Mouse (Mus musculus) CH12.LX (cell line): ENCODE results near the gene Mybphl. TPM values are rescaled to one million over a fixed set of nuclear protein-coding genes. Genes with fewer than 3 reads are reported as not detected.

Experiments used
- DNase-seq: peaks from one replicate; pipeline ENCODE4 v3.0.0-alpha.2; 2013; ENCODE audit errors: extremely low read depth
- H3K27ac ChIP-seq: 2 replicates; pipeline ENCODE4 v1.5.1; 2012; ENCODE audit warnings: low read depth, mild to moderate bottlenecking, control low read depth, moderate library complexity; ENCODE audit not compliant: insufficient read depth
- H3K27me3 ChIP-seq: replicated peaks from 2 replicates; pipeline ENCODE3; 2012; ENCODE audit warnings: inconsistent platforms
- H3K36me3 ChIP-seq, 2 experiments: replicated peaks in 1 of 2; 2 replicates each; pipeline versions ENCODE3 to v1.6.1; 2012; ENCODE audit warnings: inconsistent platforms in 1 of 2, low read length in 1 of 2, mild to moderate bottlenecking in 1 of 2, mixed read lengths in 1 of 2, moderate library complexity in 1 of 2; ENCODE audit not compliant: control insufficient read depth in 1 of 2, insufficient read depth in 1 of 2
- H3K4me1 ChIP-seq, 2 experiments: 2 replicates each; pipeline ENCODE4 v1.6.1; 2012; ENCODE audit warnings: inconsistent platforms in 1 of 2, moderate library complexity in 1 of 2; ENCODE audit not compliant: insufficient read depth in 2 of 2, control insufficient read depth in 1 of 2
- H3K4me2 ChIP-seq: 2 replicates; pipeline ENCODE4 v1.6.1; 2012; ENCODE audit warnings: low read depth, mild to moderate bottlenecking, control low read depth; ENCODE audit not compliant: poor library complexity, insufficient read depth, severe bottlenecking
- H3K4me3 ChIP-seq, 3 experiments: fragments of 150-350 bp in 1 of 3; sonication (generic) in 1 of 3; replicated peaks in 1 of 3; 2 replicates each; pipeline versions ENCODE3 to v1.5.1; 2011 to 2012; ENCODE audit warnings: low read depth in 2 of 3, low read length in 2 of 3, mild to moderate bottlenecking in 2 of 3, moderate library complexity in 2 of 3, control low read depth in 1 of 3, improper control_type of control experiment in 1 of 3, inconsistent platforms in 1 of 3, mixed read lengths in 1 of 3; ENCODE audit not compliant: poor library complexity in 1 of 3
- H3K79me2 ChIP-seq: replicated peaks from 2 replicates; pipeline ENCODE4 v1.6.1; 2012; ENCODE audit warnings: mild to moderate bottlenecking, moderate library complexity; ENCODE audit not compliant: control insufficient read depth, poor library complexity, insufficient read depth, severe bottlenecking; ENCODE audit errors: extremely low read depth
- H3K9ac ChIP-seq: 2 replicates; pipeline ENCODE4 v1.6.1; 2012; ENCODE audit warnings: low read depth, mild to moderate bottlenecking, control low read depth, moderate library complexity; ENCODE audit not compliant: insufficient read depth
- H3K9me3 ChIP-seq: replicated peaks from 2 replicates; pipeline ENCODE3; 2012; ENCODE audit warnings: low read length, inconsistent platforms, mixed read lengths
- BHLHE40 ChIP-seq: IDR thresholded peaks from 2 replicates; pipeline ENCODE4 v1.6.1; 2011; ENCODE audit warnings: mild to moderate bottlenecking, low read depth, low read length, improper control_type of control experiment
- CHD1 ChIP-seq: IDR thresholded peaks from 2 replicates; pipeline ENCODE4 v1.6.1; 2012; ENCODE audit warnings: low read depth, low read length, improper control_type of control experiment, inconsistent platforms
- CTCF ChIP-seq, 2 experiments: IDR thresholded peaks in 1 of 2; conservative IDR thresholded peaks in 1 of 2; 2 replicates each; pipeline ENCODE4 v1.5.1; 2011 to 2012; ENCODE audit warnings: low read depth in 2 of 2, low read length in 2 of 2, improper control_type of control experiment in 1 of 2, inconsistent platforms in 1 of 2, mild to moderate bottlenecking in 1 of 2, moderate library complexity in 1 of 2
- E2F4 ChIP-seq: IDR thresholded peaks from 2 replicates; pipeline ENCODE4 v1.6.1; 2011; ENCODE audit warnings: low read depth, low read length, improper control_type of control experiment; ENCODE audit not compliant: insufficient replicate concordance
- EP300 ChIP-seq: IDR thresholded peaks from 2 replicates; pipeline ENCODE4 v1.6.1; 2011; ENCODE audit warnings: low read length, improper control_type of control experiment
- ETS1 ChIP-seq: conservative IDR thresholded peaks from 2 replicates; pipeline ENCODE4 v1.6.1; 2012; ENCODE audit warnings: low read depth, mild to moderate bottlenecking, inconsistent platforms, low read length, improper control_type of control experiment, moderate library complexity
- GABPA ChIP-seq: IDR thresholded peaks from 2 replicates; pipeline ENCODE4 v1.6.1; 2012; ENCODE audit warnings: low read depth, low read length, improper control_type of control experiment, inconsistent platforms; ENCODE audit not compliant: insufficient replicate concordance
- JUN ChIP-seq: IDR thresholded peaks from 2 replicates; pipeline ENCODE4 v1.6.1; 2011; ENCODE audit warnings: low read depth, mild to moderate bottlenecking, low read length, improper control_type of control experiment, moderate library complexity; ENCODE audit not compliant: insufficient read depth
- JUND ChIP-seq: conservative IDR thresholded peaks from 2 replicates; pipeline ENCODE4 v1.6.1; 2011; ENCODE audit warnings: low read depth, low read length, improper control_type of control experiment
- KAT2A ChIP-seq: IDR thresholded peaks from 2 replicates; pipeline ENCODE4 v1.6.1; 2012; ENCODE audit warnings: low read length, improper control_type of control experiment, inconsistent platforms; ENCODE audit not compliant: insufficient replicate concordance
- MAFK ChIP-seq: IDR thresholded peaks from 2 replicates; pipeline ENCODE4 v1.6.1; 2011; ENCODE audit warnings: low read length, improper control_type of control experiment; ENCODE audit not compliant: insufficient replicate concordance
- MAX ChIP-seq: IDR thresholded peaks from 2 replicates; pipeline ENCODE4 v1.6.1; 2011; ENCODE audit warnings: low read length, improper control_type of control experiment
- MEF2A ChIP-seq: IDR thresholded peaks from 2 replicates; pipeline ENCODE4 v1.6.1; 2014; ENCODE audit warnings: low read depth, mild to moderate bottlenecking, inconsistent platforms, low read length, improper control_type of control experiment, borderline replicate concordance
- MYC ChIP-seq: IDR thresholded peaks from 2 replicates; pipeline ENCODE4 v1.6.1; 2011; ENCODE audit warnings: low read depth, mild to moderate bottlenecking, improper control_type of control experiment, low read length
- NELFE ChIP-seq: IDR thresholded peaks from 2 replicates; pipeline ENCODE4 v1.6.1; 2011; ENCODE audit warnings: low read depth, low read length, improper control_type of control experiment
- NRF1 ChIP-seq: IDR thresholded peaks from 2 replicates; pipeline ENCODE4 v1.6.1; 2014; ENCODE audit warnings: low read depth, mild to moderate bottlenecking, inconsistent platforms, low read length, improper control_type of control experiment, moderate library complexity
- RAD21 ChIP-seq: IDR thresholded peaks from 2 replicates; pipeline ENCODE4 v1.6.1; 2011; ENCODE audit warnings: low read depth, mild to moderate bottlenecking, low read length, improper control_type of control experiment, moderate library complexity
- SIN3A ChIP-seq: IDR thresholded peaks from 2 replicates; pipeline ENCODE4 v1.6.1; 2012; ENCODE audit warnings: low read length, improper control_type of control experiment, inconsistent platforms
- SMC3 ChIP-seq: IDR thresholded peaks from 2 replicates; pipeline ENCODE4 v1.6.1; 2011; ENCODE audit warnings: low read depth, low read length, improper control_type of control experiment
- TBP ChIP-seq: conservative IDR thresholded peaks from 2 replicates; pipeline ENCODE4 v1.6.1; 2011; ENCODE audit warnings: low read depth, low read length, improper control_type of control experiment
- TCF12 ChIP-seq: IDR thresholded peaks from 2 replicates; pipeline ENCODE4 v1.6.1; 2014; ENCODE audit warnings: low read depth, mild to moderate bottlenecking, inconsistent platforms, low read length, improper control_type of control experiment
- USF1 ChIP-seq: IDR thresholded peaks from 2 replicates; pipeline ENCODE4 v1.6.1; 2014; ENCODE audit warnings: low read depth, mild to moderate bottlenecking, inconsistent platforms, low read length, improper control_type of control experiment
- ZMIZ1 ChIP-seq: IDR thresholded peaks from 2 replicates; pipeline ENCODE4 v1.6.1; 2012; ENCODE audit warnings: low read depth, mild to moderate bottlenecking, inconsistent platforms, low read length, improper control_type of control experiment
- ZNF384 ChIP-seq: IDR thresholded peaks from 2 replicates; pipeline ENCODE4 v1.6.1; 2012; ENCODE audit warnings: low read depth, low read length, improper control_type of control experiment, inconsistent platforms
- dilution Hi-C: fragments of 300-500 bp; cut with MboI; formaldehyde crosslinking; loops from 2 replicates; pipeline ENCODE4 v1.14.3; 2020; ENCODE audit warnings: low sequenced_read_pairs; ENCODE audit not compliant: extremely low pct_unique_long_range_greater_than_20kb, extremely low pct_ligation_motif_present
- in situ Hi-C: fragments of 300-500 bp; cut with MboI; formaldehyde crosslinking; loops from 3 replicates; pipeline ENCODE4 v1.14.3; 2019; ENCODE audit warnings: low sequenced_read_pairs, low pct_ligation_motif_present, low pct_unique_long_range_greater_than_20kb, mixed read lengths
- polyA plus RNA-seq: library from polyadenylated mRNA; unstranded; fragments of >175 nt; gene quantifications from 2 replicates; pipeline ENCODE4 v1.2.1, GENCODE M21; 2012; ENCODE audit warnings: low read depth; ENCODE audit not compliant: insufficient read length
- total RNA-seq, 2 experiments: library from RNA; depleted of rRNA; stranded (reverse); fragments of 300-350 nt in 1 of 2; fragments of >200 nt in 1 of 2; gene quantifications; 2 replicates each; pipeline ENCODE4 v1.2.3; 2012 to 2014

The Mybphl gene
- total RNA-seq (2012; rRNA removed), result not detected in 2 replicates
- not detected in 2 replicates for total RNA-seq (2014; rRNA removed)
- polyA plus RNA-seq, result not detected in 2 replicates

DNA sequence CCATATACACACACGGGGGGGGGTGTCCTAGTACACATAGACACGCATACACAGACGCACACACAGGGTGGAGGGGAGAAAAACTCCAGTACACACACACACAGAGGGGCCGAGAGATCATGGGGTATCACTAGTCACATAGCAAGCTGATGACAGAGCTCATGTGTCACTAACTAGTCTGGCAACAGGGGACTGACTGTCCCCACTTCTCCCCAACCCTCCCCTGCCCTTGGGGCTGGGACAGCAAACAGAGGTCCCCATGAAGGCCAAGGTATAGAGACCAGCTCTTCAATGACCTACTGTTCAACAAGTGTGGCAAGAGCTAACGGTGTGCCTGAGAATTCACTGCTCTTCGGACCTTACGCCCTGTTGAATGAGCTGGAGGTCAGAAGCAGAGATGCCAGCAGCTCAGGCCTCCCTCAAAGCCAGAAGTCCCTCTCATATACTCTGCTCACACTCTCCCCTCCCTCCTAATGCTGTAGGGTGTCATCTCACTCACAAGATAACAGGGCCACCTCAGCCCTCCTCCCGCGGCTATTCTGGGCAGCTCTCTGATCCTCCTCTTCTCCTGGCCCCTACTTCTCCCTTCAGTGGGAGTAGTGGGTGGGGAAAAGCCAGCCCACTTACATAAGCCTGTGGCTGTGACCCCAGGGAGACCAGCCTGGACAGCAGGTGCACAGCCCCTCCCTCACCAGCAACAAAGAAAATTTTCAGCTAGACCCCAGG is at the start of gene Mybphl:
Gene Mybphl, plus strand, starts transcription at position 642 of the 726 bp plus-strand sequence.
- in situ Hi-C loops, result no loop called here
- DNase-seq, result no peak
- peaks cover 0 to 38% of the 10 kb centered on the region in 2 experiments for H3K36me3 ChIP-seq
- H3K27ac ChIP-seq, result no peak within 1 kb of the TSS
- H3K27me3 ChIP-seq, result no peaks in the 10 kb centered on the region
- no peaks in the 10 kb centered on the region for H3K79me2 ChIP-seq
- H3K9me3 ChIP-seq, result no peaks in the 10 kb centered on the region
- H3K4me1 ChIP-seq, result peaks cover 0 to 15% of the 10 kb centered on the region in 2 experiments; a peak in 2 of 4 replicates
- no peak within 1 kb of the TSS for H3K4me3 ChIP-seq
- H3K9ac ChIP-seq, result no peak within 1 kb of the TSS
- H3K4me2 ChIP-seq, result no peak within 1 kb of the TSS
- TF ChIP-seq GABPA (no peak), RAD21 (no peak), USF1 (no peak), NRF1 (no peak), TCF12 (no peak), E2F4 (no peak), NELFE (no peak), CHD1 (no peak), EP300 (no peak), SMC3 (no peak), MYC (no peak), MAFK (no peak), BHLHE40 (no peak), ETS1 (no peak), TBP (no peak)
- TF ChIP-seq, all 38 proteins: peak for 0
- dilution Hi-C loops, result no loop called here

DNA sequence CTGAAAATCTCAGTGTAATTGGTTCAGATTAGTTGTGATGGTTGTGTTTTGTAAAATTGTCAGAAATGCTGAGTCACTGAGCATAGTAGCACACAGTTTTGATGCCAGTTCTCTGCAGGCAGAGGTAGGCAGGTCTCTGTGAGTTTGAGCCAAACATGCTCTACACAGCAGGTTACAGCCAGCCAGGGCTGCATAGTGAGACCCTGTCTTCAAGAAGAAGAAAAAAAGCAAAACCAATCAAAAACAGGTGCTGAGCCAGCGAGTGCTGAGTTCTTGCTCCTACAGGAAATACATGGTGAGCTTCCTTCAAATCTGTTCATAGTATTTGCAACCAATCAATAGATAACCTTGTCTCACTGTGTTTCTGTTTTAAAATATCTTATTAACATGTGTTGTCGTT is 46.2 kb upstream of the Mybphl start:
- Histone ChIP-seq H3K27ac (no peak overlapping the region), H3K4me1 (peaks cover 0 to 20% of the 10 kb centered on the region in 2 experiments; a peak in 2 of 4 replicates), H3K36me3 (no peaks in the 10 kb centered on the region), H3K4me3 (no peak overlapping the region), H3K9me3 (no peaks in the 10 kb centered on the region), H3K9ac (no peak overlapping the region), H3K4me2 (no peak overlapping the region), H3K27me3 (no peaks in the 10 kb centered on the region), H3K79me2 (no peaks in the 10 kb centered on the region)
- no peak for DNase-seq
- in situ Hi-C loops, result no loop called here
- no peak for TF ChIP-seq JUN
- TF ChIP-seq RAD21, result no peak
- TF ChIP-seq JUND, result no peak
- TF ChIP-seq ZNF384, result no peak
- no peak for TF ChIP-seq SIN3A
- TF ChIP-seq SMC3, result no peak
- TF ChIP-seq CTCF (conservative IDR thresholded peaks at IDR 0.05 in 1 of 2, IDR thresholded peaks at IDR 0.05 in 1 of 2; ENCODE audit: low read depth in 2 of 2, low read length in 2 of 2), result no peak
- no peak for TF ChIP-seq MEF2A
- no peak for TF ChIP-seq CHD1
- TF ChIP-seq MAX, result no peak
- TF ChIP-seq TCF12, result no peak
- no peak for TF ChIP-seq ZMIZ1
- TF ChIP-seq BHLHE40, result no peak
- TF ChIP-seq MYC, result no peak
- no peak for TF ChIP-seq KAT2A
- dilution Hi-C loops, result no loop called here
